Mouse (Mus musculus) mesoderm, embryonic 11.5 days (tissue): ENCODE data around the gene Rint1.

ENCODE experiments used
- DNase-seq: peaks from one replicate; pipeline ENCODE4 v3.0.0-alpha.2; 2012; ENCODE audit warnings: low read depth, low spot score

The Rint1 gene

DNA sequence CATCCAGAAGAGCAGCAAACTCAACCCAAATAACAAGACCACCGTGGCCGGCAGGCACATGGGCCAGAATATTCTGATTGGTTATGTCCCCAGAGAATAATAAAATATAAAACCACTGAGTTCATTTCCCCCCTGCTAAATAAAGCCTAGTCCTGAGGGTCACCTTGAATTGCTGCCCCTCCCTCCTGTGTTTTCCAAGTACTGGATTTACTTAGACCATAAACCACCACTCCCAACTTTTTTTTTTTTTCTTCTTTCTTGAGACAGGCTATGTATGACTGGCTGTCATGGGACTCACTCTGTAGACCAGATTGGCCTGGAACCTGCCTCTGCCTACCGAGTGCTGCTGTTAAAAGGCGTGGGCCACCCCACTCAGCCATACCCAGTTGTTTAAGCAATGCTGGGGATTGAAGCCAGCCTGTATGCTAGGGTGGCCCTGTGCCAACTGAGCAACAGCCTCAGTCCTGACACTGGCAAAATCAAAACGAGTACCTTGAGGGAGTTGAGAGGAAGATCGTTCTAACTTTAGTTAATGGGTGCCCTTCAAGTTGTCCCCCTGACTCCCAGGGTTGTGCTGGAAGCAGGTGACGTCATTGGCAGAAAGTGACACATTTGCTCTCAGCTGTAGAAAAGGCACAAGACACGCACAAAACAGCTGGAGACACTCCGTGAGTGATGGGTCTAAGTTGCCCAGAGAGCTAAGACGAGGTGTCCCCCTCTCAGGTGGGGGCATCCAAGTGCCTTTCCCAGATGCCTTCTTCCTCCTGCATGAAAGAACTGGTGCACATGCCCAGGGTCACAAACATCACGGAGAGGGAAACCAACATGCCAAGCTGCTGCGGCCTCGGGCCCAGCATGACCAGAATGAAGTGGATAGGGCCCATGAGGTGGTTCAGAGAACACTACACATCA, 76.8 kb downstream of the Rint1 start:
- DNase-seq, result no peak

- DNase-seq, result no peak
Measured at GRCm38 (mm10) chr5:23865941-23866340, 78.4 kb downstream of the Rint1 start.
